Mouse (Mus musculus) liver, adult 2 months (tissue): Measurements from ENCODE around the gene Dna2. TPM values are rescaled to one million over a fixed set of nuclear protein-coding genes. Genes with fewer than 3 reads are reported as not detected.
A peak's percentile ranks its signal among the peaks of the same experiment; 100 is the strongest.

Experiments
- DNase-seq: peaks from one replicate; pipeline ENCODE4 v3.0.0-alpha.2; 2011; ENCODE audit warnings: low read depth, low spot score; ENCODE audit errors: extremely low read depth
- H3K27ac ChIP-seq: fragments of 200-500 bp; replicated peaks from 2 replicates; pipeline ENCODE4 v1.5.1; 2012; ENCODE audit warnings: low read depth, mild to moderate bottlenecking, control low read depth, inconsistent platforms, low read length; ENCODE audit not compliant: insufficient read depth
- H3K27me3 ChIP-seq: fragments of 200-500 bp; 2 replicates; pipeline ENCODE4 v1.6.1; 2012; ENCODE audit warnings: mild to moderate bottlenecking, moderate library complexity, low read length, inconsistent platforms; ENCODE audit not compliant: control insufficient read depth, insufficient read depth
- H3K36me3 ChIP-seq: fragments of 200-500 bp; 2 replicates; pipeline ENCODE4 v1.6.1; 2012; ENCODE audit warnings: low read length, inconsistent platforms; ENCODE audit not compliant: control insufficient read depth, insufficient read depth
- H3K4me1 ChIP-seq: fragments of 200-500 bp; 2 replicates; pipeline ENCODE4 v1.6.1; 2011; ENCODE audit warnings: low read length; ENCODE audit not compliant: control insufficient read depth, insufficient read depth
- H3K4me3 ChIP-seq: fragments of 200-500 bp; 2 replicates; pipeline ENCODE4 v1.5.1; 2011; ENCODE audit warnings: low read depth, mild to moderate bottlenecking, control low read depth, low read length, moderate library complexity; ENCODE audit not compliant: insufficient read depth
- H3K79me2 ChIP-seq: fragments of 200-500 bp; 2 replicates; pipeline ENCODE4 v1.6.1; 2012; ENCODE audit warnings: inconsistent platforms, mild to moderate bottlenecking, low read length, moderate library complexity; ENCODE audit not compliant: control insufficient read depth, insufficient read depth
- H3K9ac ChIP-seq: fragments of 200-500 bp; 2 replicates; pipeline ENCODE4 v1.6.1; 2012; ENCODE audit warnings: low read depth, mild to moderate bottlenecking, control low read depth, inconsistent platforms, low read length
- CTCF ChIP-seq: fragments of 200-500 bp; IDR thresholded peaks from 2 replicates; pipeline ENCODE4 v1.5.1; 2011; ENCODE audit warnings: low read depth, low read length, control low read depth
- POLR2A ChIP-seq: fragments of 200-500 bp; IDR thresholded peaks from 2 replicates; pipeline ENCODE4 v1.6.1; 2011; ENCODE audit warnings: low read length, control low read depth; ENCODE audit not compliant: insufficient read depth; ENCODE audit errors: extremely low read depth
- WGBS: fragments of 180-500 bp; shearing (Covaris S2); methylation state at CpG from one replicate; pipeline ENCODE4 v1.1.7; 2018; 5-methylcytosine and 5-hydroxymethylcytosine counted together
- polyA plus RNA-seq: library from polyadenylated mRNA; depleted of rRNA; stranded (reverse); fragments of >200 nt; gene quantifications from 2 replicates; pipeline ENCODE4 v1.2.3, GENCODE M21; 2012; rRNA removed
- total RNA-seq: library from RNA; depleted of rRNA; stranded (reverse); fragments of >200 nt; gene quantifications from 2 replicates; pipeline ENCODE4 v1.2.3, GENCODE M21; 2014; rRNA removed

Dna2 gene
- total and polyA plus RNA-seq, 2 experiments, result 6.4 to 6.5 TPM

DNA sequence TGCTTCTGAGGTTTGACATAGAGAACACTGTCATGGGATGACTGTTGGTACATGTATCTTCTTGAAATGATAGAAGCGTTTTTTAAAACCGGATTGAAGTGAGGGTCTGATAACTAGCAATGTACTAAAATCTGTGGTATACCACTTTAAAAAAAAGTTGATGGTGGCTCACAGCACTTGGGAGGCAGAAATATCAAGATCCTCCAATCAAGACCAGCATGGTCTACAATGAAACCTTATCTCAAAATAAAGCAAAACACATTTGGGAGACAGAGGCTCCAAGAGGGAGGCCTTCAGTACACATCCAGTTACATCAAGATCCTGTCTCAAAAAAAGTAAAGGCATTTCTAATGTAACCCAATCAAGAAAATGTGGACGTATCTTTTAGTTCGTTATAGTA lies 74.9 kb downstream of the Dna2 start:
- H3K27me3 ChIP-seq, result no peaks in the 10 kb centered on the region
- DNase-seq, result no peak
- peaks cover 13% of the 10 kb centered on the region for H3K36me3 ChIP-seq
- H3K9ac ChIP-seq, result no peak overlapping the region
- H3K4me3 ChIP-seq, result no peak overlapping the region
- peaks cover 7% of the 10 kb centered on the region for H3K4me1 ChIP-seq
- H3K27ac ChIP-seq, result no peak overlapping the region
- H3K79me2 ChIP-seq, result peaks cover 15% of the 10 kb centered on the region; the same call in 1 of the 2 replicates
- no peak for TF ChIP-seq CTCF
- TF ChIP-seq POLR2A, result no peak
- 33% methylated on average over 4 of the region's 4 CpGs for WGBS

DNA sequence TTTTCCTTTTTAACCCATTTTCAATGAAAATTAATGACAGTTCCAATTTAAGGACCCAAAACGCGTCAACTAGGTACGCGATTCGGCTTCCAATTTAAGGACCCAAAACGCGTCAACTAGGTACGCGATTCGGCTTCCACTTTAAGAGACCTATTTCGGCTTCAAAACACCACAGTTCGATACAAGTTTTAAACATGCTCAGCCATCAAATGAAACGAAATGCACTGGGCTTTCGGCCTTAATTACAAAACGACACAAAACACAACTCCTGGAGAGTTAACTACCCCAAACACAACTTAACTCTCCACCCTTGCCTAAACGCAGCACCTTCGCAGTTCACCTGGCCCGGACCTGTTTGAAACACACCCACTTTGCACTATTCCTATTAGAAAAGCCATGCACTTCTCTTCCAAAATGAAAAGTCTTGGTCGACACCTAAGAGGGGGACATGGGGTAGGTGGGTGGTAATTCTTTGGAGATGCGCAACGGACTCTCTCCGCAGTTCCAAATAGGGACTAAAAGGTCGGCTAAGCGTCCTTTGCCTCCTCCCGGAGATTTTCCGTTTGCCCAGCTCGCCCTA lies 75.8 kb downstream of the Dna2 start:
- TF ChIP-seq CTCF, result no peak
- TF ChIP-seq POLR2A, result no peak
- H3K79me2 ChIP-seq, result peaks cover 15% of the 10 kb centered on the region; the same call in 1 of the 2 replicates
- WGBS, result under 1% methylated on average over 27 of the region's 27 CpGs
- H3K36me3 ChIP-seq, result peaks cover 7% of the 10 kb centered on the region
- peak; percentile 59 for DNase-seq
- peaks cover 7% of the 10 kb centered on the region for H3K4me1 ChIP-seq
- H3K27ac ChIP-seq, result peak overlapping the region; percentile 96
- peak overlapping the region; percentile 90 for H3K4me3 ChIP-seq
- H3K27me3 ChIP-seq, result no peaks in the 10 kb centered on the region
- peak overlapping the region; percentile 97 for H3K9ac ChIP-seq

DNA sequence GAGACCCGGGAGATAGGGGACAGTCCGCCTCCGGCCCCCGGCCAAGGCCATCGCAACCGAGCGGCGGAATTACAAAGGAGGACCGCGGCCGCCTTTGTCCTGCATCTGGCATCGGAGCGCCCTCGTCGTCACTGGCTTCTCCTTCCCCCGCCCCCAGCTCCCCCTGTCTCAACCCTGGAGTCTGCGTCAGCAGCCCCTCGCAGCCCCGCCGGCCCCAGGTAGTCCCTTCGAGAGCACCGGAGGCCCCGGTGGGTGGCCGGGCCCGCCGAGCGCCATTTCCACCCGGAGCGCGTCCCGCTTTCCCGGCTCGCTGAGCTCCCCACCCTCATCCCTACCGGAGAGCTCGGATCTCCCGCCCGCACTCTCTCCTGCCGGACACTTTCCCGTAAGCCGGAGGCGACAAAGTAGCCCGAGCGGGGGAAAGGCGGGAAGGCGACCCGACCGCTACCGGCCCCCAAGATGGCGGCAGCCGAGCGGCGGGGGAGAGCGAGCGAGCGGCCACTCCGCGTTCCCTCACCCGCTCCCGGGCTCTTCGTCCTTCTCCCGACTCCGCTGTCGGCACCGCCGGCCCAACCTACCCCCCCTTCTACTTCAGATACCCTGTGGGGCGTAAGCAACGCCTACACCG lies 76.4 kb downstream of the Dna2 start:
- 0 out of 2 replicates have a peak, but pooled peaks cover 2% of the 10 kb centered on the region for H3K36me3 ChIP-seq
- peaks cover 7% of the 10 kb centered on the region for H3K4me1 ChIP-seq
- peaks cover 15% of the 10 kb centered on the region; the same call in 1 of the 2 replicates for H3K79me2 ChIP-seq
- no peak for DNase-seq
- TF ChIP-seq POLR2A (no peak), CTCF (no peak)
- H3K9ac ChIP-seq, result peak overlapping the region; percentile 97
- peak overlapping the region; percentile 96 for H3K27ac ChIP-seq
- peak overlapping the region; percentile 90 for H3K4me3 ChIP-seq
- no peaks in the 10 kb centered on the region for H3K27me3 ChIP-seq
- WGBS, result under 1% methylated on average over 68 of the region's 68 CpGs

Other genes starting within 250 kb of the Dna2 start
- 0.18 and 0.20 TPM in 2 replicates for gene Stox1, start 220.9 kb upstream of the Dna2 start, total RNA-seq
- gene Stox1, start 220.9 kb upstream of the Dna2 start, polyA plus RNA-seq, result 0.04 and 0.06 TPM in 2 replicates
- gene Ccar1, start 154.7 kb upstream of the Dna2 start, total RNA-seq, result 23.0 and 28.3 TPM in 2 replicates
- gene Ccar1, start 154.7 kb upstream of the Dna2 start, polyA plus RNA-seq, result 21.3 and 30.1 TPM in 2 replicates
- 0.18 and 0.47 TPM in 2 replicates for gene Tet1, start 38.0 kb upstream of the Dna2 start, total RNA-seq
- 0.05 and 0.11 TPM in 2 replicates for gene Tet1, start 38.0 kb upstream of the Dna2 start, polyA plus RNA-seq
- gene Slc25a16, start 26.4 kb upstream of the Dna2 start, total RNA-seq, result 41.8 and 42.8 TPM in 2 replicates
- 49.0 and 66.2 TPM in 2 replicates for gene Slc25a16, start 26.4 kb upstream of the Dna2 start, polyA plus RNA-seq
- 2.9 and 3.8 TPM in 2 replicates for gene Rufy2, start 33.2 kb downstream of the Dna2 start, total RNA-seq
- gene Rufy2, start 33.2 kb downstream of the Dna2 start, polyA plus RNA-seq, result 0.78 and 0.83 TPM in 2 replicates
- gene Hnrnph3, start 77.2 kb downstream of the Dna2 start, total RNA-seq, result 12.9 and 14.4 TPM in 2 replicates
- gene Hnrnph3, start 77.2 kb downstream of the Dna2 start, polyA plus RNA-seq, result 3.9 and 4.5 TPM in 2 replicates
- 115 and 119 TPM in 2 replicates for gene Pbld2, start 77.3 kb downstream of the Dna2 start, total RNA-seq
- gene Pbld2, start 77.3 kb downstream of the Dna2 start, polyA plus RNA-seq, result 90.8 and 106 TPM in 2 replicates
- gene Pbld1, start 113.1 kb downstream of the Dna2 start, total RNA-seq, result 226 and 238 TPM in 2 replicates
- gene Pbld1, start 113.1 kb downstream of the Dna2 start, polyA plus RNA-seq, result 166 and 174 TPM in 2 replicates
- not detected in 2 replicates for gene Atoh7, start 152.6 kb downstream of the Dna2 start, total RNA-seq
- not detected in 2 replicates for gene Atoh7, start 152.6 kb downstream of the Dna2 start, polyA plus RNA-seq